Mouse (Mus musculus): ENCODE results near the gene Psmb8. TPM values are rescaled to one million over a fixed set of nuclear protein-coding genes. Genes with fewer than 3 reads are reported as not detected.
A peak's percentile ranks its signal among the peaks of the same experiment; 100 is the strongest.

The Psmb8 gene
- polyA plus RNA-seq, 1 experiment from 2014 or later: 58.6 TPM

- Histone ChIP-seq H3K9me3 (ENCODE audit: low read length) (no peaks in the 10 kb centered on the region), H3K4me1 (ENCODE audit: insufficient read depth, low read depth, low read length) (no peaks in the 10 kb centered on the region), H3K27ac (ENCODE audit: low read length) (no peak overlapping the region), H3K27me3 (replicated peaks; ENCODE audit: insufficient read depth, low read length) (no peaks in the 10 kb centered on the region), H3K4me2 (replicated peaks; ENCODE audit: low read depth, low read length) (no peak overlapping the region), H3K4me3 (ENCODE audit: low read depth, low read length) (no peak overlapping the region), H3K36me3 (ENCODE audit: insufficient read depth, low read length) (0 out of 2 replicates have a peak, but pooled peaks cover 3% of the 10 kb centered on the region), H3K9ac (replicated peaks; ENCODE audit: low read depth) (no peak overlapping the region)
- whole genome bisulfite sequencing: 65% methylated on average over 3 of the region's 3 CpGs
- TF ChIP-seq EP300 (IDR thresholded peaks at IDR 0.05): no peak
- no peak for TF ChIP-seq CTCF (IDR thresholded peaks at IDR 0.05)
- no peak for ATAC-seq
- no peak for DNase-seq (ENCODE audit: low spot score)
These were observed 9.9 kb downstream of the Psmb8 start for GRCm38 (mm10) chr17:34207456-34207855.

GRCm38 (mm10) chr17:34207866-34208265 lies 10.3 kb downstream of the Psmb8 start:
- Histone ChIP-seq H3K27ac (ENCODE audit: low read length) (no peak overlapping the region), H3K4me3 (ENCODE audit: low read depth, low read length) (no peak overlapping the region), H3K4me2 (replicated peaks; ENCODE audit: low read depth, low read length) (no peak overlapping the region), H3K9ac (replicated peaks; ENCODE audit: low read depth) (no peak overlapping the region), H3K9me3 (ENCODE audit: low read length) (no peaks in the 10 kb centered on the region), H3K27me3 (replicated peaks; ENCODE audit: insufficient read depth, low read length) (no peaks in the 10 kb centered on the region), H3K4me1 (ENCODE audit: insufficient read depth, low read depth, low read length) (no peaks in the 10 kb centered on the region), H3K36me3 (ENCODE audit: insufficient read depth, low read length) (0 out of 2 replicates have a peak, but pooled peaks cover 3% of the 10 kb centered on the region)
- no peak for ATAC-seq
- DNase-seq (ENCODE audit: low spot score): no peak
- WGBS: 98% methylated on average over 9 of the region's 9 CpGs
- no peak for TF ChIP-seq EP300 (IDR thresholded peaks at IDR 0.05)
- no peak for TF ChIP-seq CTCF (IDR thresholded peaks at IDR 0.05)

- 25% methylated on average over 9 of the region's 10 CpGs for WGBS
- Histone ChIP-seq H3K4me1 (ENCODE audit: insufficient read depth, low read depth, low read length) (no peaks in the 10 kb centered on the region), H3K27me3 (replicated peaks; ENCODE audit: insufficient read depth, low read length) (0 out of 2 replicates have a peak, but pooled peaks cover 2% of the 10 kb centered on the region), H3K4me2 (replicated peaks; ENCODE audit: low read depth, low read length) (no peak overlapping the region), H3K9ac (replicated peaks; ENCODE audit: low read depth) (no peak overlapping the region), H3K4me3 (ENCODE audit: low read depth, low read length) (no peak overlapping the region), H3K27ac (ENCODE audit: low read length) (no peak overlapping the region), H3K36me3 (ENCODE audit: insufficient read depth, low read length) (0 out of 2 replicates have a peak, but pooled peaks cover 3% of the 10 kb centered on the region), H3K9me3 (ENCODE audit: low read length) (no peaks in the 10 kb centered on the region)
- TF ChIP-seq CTCF (IDR thresholded peaks at IDR 0.05): no peak
- no peak for TF ChIP-seq EP300 (IDR thresholded peaks at IDR 0.05)
- DNase-seq (ENCODE audit: low spot score): no peak
- no peak for ATAC-seq
These were observed 10.9 kb downstream of the Psmb8 start for GRCm38 (mm10) chr17:34208421-34208820.

DNA sequence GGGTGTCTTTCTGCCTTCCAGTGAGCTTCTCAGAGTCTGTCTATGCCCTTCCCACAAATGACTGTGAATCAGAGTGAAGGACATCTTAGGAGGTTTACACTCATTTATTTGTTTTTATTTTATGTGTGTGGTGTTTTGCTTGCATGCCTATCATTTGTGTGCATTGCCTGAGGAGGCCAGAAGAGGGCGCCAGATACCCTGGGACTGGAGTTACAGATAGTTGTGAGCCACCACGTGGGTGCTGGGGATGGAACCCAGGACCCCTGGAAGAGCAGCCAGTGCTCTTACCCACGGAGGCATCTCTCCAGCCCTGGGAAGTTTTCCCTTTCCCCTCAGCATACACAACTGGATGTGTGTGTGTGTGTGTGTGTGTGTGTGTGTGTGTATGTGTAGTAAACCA lies 12.2 kb downstream of the Psmb8 start:
- 41% methylated on average over 3 of the region's 3 CpGs for WGBS
- Histone ChIP-seq H3K27ac (ENCODE audit: low read length) (no peak overlapping the region), H3K27me3 (replicated peaks; ENCODE audit: insufficient read depth, low read length) (0 out of 2 replicates have a peak, but pooled peaks cover 2% of the 10 kb centered on the region), H3K4me2 (replicated peaks; ENCODE audit: low read depth, low read length) (no peak overlapping the region), H3K9me3 (ENCODE audit: low read length) (no peaks in the 10 kb centered on the region), H3K9ac (replicated peaks; ENCODE audit: low read depth) (no peak overlapping the region), H3K4me1 (ENCODE audit: insufficient read depth, low read depth, low read length) (no peaks in the 10 kb centered on the region), H3K36me3 (ENCODE audit: insufficient read depth, low read length) (0 out of 2 replicates have a peak, but pooled peaks cover 3% of the 10 kb centered on the region), H3K4me3 (ENCODE audit: low read depth, low read length) (no peak overlapping the region)
- TF ChIP-seq CTCF (IDR thresholded peaks at IDR 0.05): peak; percentile 52
- TF ChIP-seq EP300 (IDR thresholded peaks at IDR 0.05): no peak
- DNase-seq (ENCODE audit: low spot score) (no peak), ATAC-seq (no peak)

DNA sequence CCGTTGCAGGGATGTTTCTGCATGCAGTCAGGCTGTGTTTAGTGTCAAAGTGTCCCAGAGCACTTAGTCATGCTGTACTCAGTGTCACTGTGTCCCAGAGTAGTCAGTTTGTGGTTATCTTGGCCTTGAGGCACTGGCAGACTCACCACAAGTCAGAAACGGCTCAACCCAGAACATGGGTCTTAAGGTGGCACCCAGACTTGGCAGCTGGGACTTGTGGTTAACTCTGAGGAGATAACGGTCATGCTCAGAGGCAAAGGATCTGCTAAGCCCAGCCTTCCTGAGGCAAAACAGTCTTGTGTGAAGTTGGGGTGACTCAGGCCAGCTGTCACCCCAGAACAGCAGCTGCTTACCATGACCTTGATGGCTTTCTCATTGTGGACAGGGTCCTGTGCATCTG lies 13.1 kb downstream of the Psmb8 start:
- H3K36me3 ChIP-seq (ENCODE audit: insufficient read depth, low read length): 0 out of 2 replicates have a peak, but pooled peaks cover 3% of the 10 kb centered on the region
- no peak for ATAC-seq
- TF ChIP-seq CTCF (IDR thresholded peaks at IDR 0.05): no peak
- TF ChIP-seq EP300 (IDR thresholded peaks at IDR 0.05): no peak
- no peak overlapping the region for H3K4me2 ChIP-seq (replicated peaks; ENCODE audit: low read depth, low read length)
- H3K27ac ChIP-seq (ENCODE audit: low read length): no peak overlapping the region
- no peaks in the 10 kb centered on the region for H3K9me3 ChIP-seq (ENCODE audit: low read length)
- 46% methylated on average over 3 of the region's 3 CpGs for WGBS
- H3K4me1 ChIP-seq (ENCODE audit: insufficient read depth, low read depth, low read length): no peaks in the 10 kb centered on the region
- H3K9ac ChIP-seq (replicated peaks; ENCODE audit: low read depth): no peak overlapping the region
- DNase-seq (ENCODE audit: low spot score): no peak
- H3K27me3 ChIP-seq (replicated peaks; ENCODE audit: insufficient read depth, low read length): 0 out of 2 replicates have a peak, but pooled peaks cover 2% of the 10 kb centered on the region
- H3K4me3 ChIP-seq (ENCODE audit: low read depth, low read length): no peak overlapping the region

- Histone ChIP-seq H3K27ac (ENCODE audit: low read length) (no peak overlapping the region), H3K9me3 (ENCODE audit: low read length) (no peaks in the 10 kb centered on the region), H3K27me3 (replicated peaks; ENCODE audit: insufficient read depth, low read length) (0 out of 2 replicates have a peak, but pooled peaks cover 2% of the 10 kb centered on the region), H3K36me3 (ENCODE audit: insufficient read depth, low read length) (0 out of 2 replicates have a peak, but pooled peaks cover 3% of the 10 kb centered on the region), H3K4me1 (ENCODE audit: insufficient read depth, low read depth, low read length) (no peaks in the 10 kb centered on the region), H3K4me3 (ENCODE audit: low read depth, low read length) (no peak overlapping the region), H3K9ac (replicated peaks; ENCODE audit: low read depth) (no peak overlapping the region), H3K4me2 (replicated peaks; ENCODE audit: low read depth, low read length) (no peak overlapping the region)
- no peak for DNase-seq (ENCODE audit: low spot score)
- no peak for ATAC-seq
- 24% methylated on average over 23 of the region's 23 CpGs for WGBS
- TF ChIP-seq EP300 (IDR thresholded peaks at IDR 0.05) (no peak), CTCF (IDR thresholded peaks at IDR 0.05) (no peak)
These were observed 14.3 kb downstream of the Psmb8 start for GRCm38 (mm10) chr17:34211746-34212365.

Data from lung, postnatal 0 days (tissue).